Mouse (Mus musculus) left cerebral cortex, adult 9 months (tissue): Measurements from ENCODE around the gene Gsk3a.

Source experiments
- DNase-seq, 2 experiments: peaks; one replicate each; pipeline ENCODE4 v3.0.0; 2022; ENCODE audit warnings: low spot score in 2 of 2

The Gsk3a gene

DNA sequence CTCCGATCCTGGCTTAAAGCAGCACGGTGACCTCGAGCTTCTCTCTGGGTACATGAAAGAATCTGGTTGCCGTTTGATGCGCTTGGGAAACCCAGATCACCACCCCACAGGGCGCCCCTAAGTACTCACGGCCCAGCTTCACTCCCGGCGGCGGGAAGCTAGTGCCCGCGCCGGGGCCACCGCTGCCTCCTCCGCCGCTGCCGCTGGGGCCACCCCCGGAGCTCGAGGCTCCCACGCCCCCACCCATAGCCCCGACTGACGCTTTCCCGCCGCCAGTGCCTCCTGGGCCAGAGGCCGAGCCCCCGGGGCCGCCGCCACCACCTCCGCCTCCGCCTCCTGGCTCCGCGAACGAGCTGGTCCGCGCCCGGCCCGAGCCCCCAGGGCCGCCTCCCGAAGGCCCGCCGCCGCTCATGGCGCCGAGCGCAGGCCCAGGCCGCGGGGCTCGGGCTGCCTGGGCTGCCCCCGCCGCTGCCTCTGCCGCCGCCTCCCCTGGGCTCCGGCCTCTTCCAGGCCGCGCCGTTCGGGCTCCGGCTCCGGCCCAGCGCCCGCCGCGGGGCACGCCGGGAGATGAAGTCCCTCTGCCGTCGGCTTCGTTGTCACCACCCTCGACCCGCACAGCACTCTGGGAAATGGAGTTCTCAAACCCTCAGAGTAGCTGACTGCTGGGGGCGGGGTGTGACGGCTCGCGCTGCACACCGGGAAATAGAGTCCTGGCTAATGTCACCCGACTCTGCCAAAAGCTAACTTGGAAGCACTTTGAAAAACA is at the start of gene Gsk3a:
Gene Gsk3a, minus strand, starts transcription at position 603 of the 766 bp plus-strand sequence.
- DNase-seq = peak; percentile 93 to 98

DNA sequence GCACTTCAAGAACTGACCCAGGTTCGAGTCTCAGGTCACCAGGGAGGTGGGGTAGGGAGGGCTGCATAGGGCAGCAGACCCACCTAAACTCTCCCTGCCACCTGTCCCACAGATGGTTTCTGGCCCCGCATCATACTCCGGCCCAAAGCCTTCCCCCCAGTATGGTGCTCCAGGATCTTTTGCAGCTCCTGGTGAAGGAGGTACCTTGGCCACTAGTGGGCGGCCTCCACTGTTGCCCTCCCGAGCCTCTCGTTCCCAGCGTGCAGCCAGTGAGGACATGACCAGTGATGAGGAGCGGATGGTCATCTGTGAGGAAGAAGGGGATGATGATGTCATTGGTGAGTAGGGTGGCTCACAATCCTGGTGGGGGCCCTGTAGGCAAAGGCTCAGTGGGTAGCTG is 49.3 kb upstream of the Gsk3a start:
- no peak for DNase-seq

GRCm38 (mm10) chr7:25285511-25286238 is 48.0 kb upstream of the Gsk3a start:
- DNase-seq = no peak

DNA sequence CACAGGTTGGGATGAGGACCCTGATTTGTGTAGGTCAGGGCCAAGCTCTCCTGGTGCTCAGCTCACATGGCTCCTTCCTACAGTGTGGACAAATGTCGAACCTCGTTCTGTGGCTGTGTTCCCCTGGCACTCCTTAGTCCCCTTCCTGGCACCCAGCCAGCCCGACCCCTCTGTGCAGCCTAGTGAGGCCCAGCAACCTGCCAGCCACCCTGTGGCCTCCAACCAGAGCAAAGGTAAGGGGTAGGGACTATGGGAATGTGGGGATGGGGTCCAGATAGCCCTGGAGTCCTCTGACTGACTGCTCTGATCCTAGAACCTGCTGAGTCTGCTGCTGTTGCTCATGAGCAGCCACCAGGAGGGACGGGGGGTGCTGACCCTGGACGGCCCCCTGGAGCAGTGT is 47.1 kb upstream of the Gsk3a start:
- no peak for DNase-seq

DNA sequence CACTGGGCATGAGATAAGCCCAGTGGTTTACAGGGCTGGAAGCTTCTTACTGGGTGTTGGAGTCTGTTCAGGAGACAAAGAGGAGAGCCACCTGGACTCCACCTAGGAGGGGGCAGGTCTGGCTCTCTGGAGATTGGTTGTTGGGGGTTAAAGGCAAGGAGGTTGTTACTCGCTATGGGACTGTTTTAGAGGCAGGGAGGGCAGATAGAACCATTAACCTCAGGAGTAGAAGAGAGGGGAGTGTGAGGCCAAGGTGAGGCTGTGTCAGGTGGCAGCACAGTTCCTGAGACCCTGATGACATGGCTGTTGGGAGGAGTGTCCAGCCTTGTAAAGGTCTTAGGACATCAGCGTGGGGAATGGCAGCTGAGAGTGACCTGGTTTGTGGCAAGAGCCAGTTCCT is 46.5 kb upstream of the Gsk3a start:
- DNase-seq = no peak

- DNase-seq = no peak
These were observed 46.0 kb upstream of the Gsk3a start for GRCm38 (mm10) chr7:25283637-25284036.

DNA sequence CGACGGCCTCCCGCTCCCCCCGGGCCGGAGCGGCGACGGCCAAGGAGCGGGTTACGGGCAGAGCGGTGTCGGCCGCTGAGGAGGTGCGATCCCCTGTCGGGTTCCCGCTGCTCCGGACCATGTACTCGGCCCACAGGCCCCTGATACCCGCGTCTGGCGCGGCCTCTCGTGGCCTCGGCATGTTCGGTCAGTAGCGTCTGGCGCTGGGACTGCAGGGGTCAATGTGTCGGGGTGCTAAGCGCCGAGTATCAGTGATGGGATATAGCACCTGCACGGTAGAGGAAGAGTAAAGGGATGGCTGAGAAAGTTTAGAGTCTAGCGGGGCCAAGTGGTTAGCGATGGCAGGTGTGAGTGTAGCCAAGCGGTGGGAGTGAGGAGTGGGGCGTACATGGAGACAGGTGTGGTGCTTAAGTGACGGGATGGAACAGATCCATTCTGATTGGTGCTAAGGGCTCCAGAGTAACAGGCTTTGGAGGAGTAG is 45.1 kb upstream of the Gsk3a start:
- no peak for DNase-seq

DNA sequence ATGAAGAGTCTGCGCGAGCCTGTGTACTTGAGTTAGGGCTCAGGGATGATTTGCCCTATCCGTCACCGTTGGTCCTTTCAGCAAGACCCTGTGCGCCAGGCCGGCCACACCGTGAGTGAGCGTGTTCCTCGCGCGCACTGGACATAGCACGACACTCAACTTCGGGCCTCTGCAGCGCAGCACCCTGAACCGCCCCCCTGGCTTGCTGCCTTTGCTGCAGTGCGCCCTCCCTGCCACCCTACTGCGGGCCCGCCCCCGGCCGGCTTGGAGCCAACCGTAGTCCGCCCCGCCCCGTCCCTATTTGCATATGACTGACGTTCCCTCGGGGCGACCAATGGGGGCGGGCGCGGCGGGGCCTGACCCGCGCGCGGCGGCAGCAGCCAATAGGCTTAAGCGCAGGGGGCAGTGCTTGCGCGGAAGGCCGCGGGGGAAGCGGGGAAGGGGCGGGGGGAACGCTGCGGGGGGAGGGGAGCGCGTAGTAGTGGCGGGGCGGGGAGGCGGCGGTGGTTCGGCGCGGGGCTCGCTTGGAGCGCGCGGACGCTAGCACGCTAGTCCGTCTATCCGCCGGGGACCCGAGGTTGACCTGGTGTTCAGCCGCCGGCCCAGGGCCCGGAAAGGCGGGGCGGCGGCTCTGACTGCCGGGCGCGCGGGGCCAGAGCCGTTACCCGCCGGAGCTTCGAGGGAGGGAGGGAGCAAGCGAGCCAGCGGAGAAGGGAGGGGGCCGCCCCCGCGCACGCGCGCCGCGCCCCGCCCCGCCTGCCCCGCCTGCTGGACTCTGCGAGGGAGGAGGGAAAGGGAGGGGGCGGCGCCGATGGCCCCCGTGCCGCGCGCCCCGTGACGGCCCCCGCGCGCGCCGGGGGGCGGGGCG is 44.3 kb upstream of the Gsk3a start:
- DNase-seq = peak; percentile 93 to 96

GRCm38 (mm10) chr7:25281166-25281733 is 43.6 kb upstream of the Gsk3a start:
- DNase-seq = no peak

GRCm38 (mm10) chr7:25279861-25280791 is 42.5 kb upstream of the Gsk3a start:
- peak in 1 of 2 experiments; percentile 59 for DNase-seq

GRCm38 (mm10) chr7:25279076-25279860 is 41.6 kb upstream of the Gsk3a start:
- peak; percentile 86 to 94 for DNase-seq

GRCm38 (mm10) chr7:25278341-25279075 is 40.9 kb upstream of the Gsk3a start:
- DNase-seq = peak; percentile 85 to 88

- no peak for DNase-seq
These were observed 40.3 kb upstream of the Gsk3a start for GRCm38 (mm10) chr7:25277998-25278340.

DNA sequence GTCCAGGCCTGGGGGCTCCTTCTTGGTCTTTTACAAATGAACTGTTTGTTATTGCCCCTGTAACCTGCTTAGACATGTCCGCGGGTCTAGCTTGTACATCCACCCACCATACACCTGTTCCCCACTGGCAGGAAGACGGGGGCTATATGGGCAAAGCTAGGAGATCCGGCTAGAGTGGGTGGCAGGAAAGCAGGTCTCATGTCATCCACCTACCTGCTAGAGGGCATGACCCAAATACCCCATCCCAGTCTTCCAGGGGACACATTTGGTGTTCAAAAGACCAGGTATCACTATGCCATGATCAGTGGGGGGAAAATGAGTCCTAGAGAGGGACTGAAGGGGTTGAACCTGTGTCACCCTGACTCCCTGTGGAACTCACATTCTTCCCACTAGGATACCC is 39.8 kb upstream of the Gsk3a start:
- DNase-seq = no peak

GRCm38 (mm10) chr7:25275555-25276298 is 38.1 kb upstream of the Gsk3a start:
- DNase-seq = no peak

DNA sequence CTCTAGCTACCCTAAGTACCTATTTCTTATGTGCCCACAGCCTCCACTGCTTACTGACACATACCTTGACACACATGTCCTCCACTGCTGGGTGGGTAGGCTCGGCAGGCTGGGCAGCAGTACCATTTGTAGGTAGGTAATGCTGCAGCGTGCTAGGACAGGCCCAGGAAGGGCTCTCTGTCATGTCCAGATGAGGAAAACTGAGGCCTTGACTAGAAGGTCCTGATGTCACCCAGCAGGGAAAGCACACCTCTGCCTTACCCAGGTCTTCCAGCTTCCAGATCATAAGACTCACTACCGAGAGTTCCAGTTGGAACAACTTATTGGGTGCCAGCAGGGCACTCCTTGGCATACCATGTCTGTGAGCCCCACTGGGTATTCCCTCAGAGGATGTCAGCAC is 37.3 kb upstream of the Gsk3a start:
- no peak for DNase-seq

GRCm38 (mm10) chr7:25274571-25274970 is 36.9 kb upstream of the Gsk3a start:
- no peak for DNase-seq
